Mouse (Mus musculus): ENCODE data around the gene Ttpal. TPM values are rescaled to one million over a fixed set of nuclear protein-coding genes. Genes with fewer than 3 reads are reported as not detected.

Gene Ttpal
- total RNA-seq (2022): 10 to 100 TPM in 2 of 4 experiments, 1 to 10 TPM in 2; 7.4 to 15.0 (median 11.4) TPM

GRCm38 (mm10) chr2:163602101-163602971, at the start of gene Ttpal:
Gene Ttpal (plus strand): TSS chr2:163602314.
- peak; percentile 88 for DNase-seq (ENCODE audit: low spot score)

- DNase-seq (ENCODE audit: low spot score): no peak
Observed at GRCm38 (mm10) chr2:163552518-163552929, 49.6 kb upstream of the Ttpal start.

- no peak for DNase-seq (ENCODE audit: low spot score)
Observed at GRCm38 (mm10) chr2:163554425-163554982, 47.6 kb upstream of the Ttpal start.

GRCm38 (mm10) chr2:163554996-163555395, 47.1 kb upstream of the Ttpal start:
- no peak for DNase-seq (ENCODE audit: low spot score)

GRCm38 (mm10) chr2:163555417-163555816, 46.7 kb upstream of the Ttpal start:
- no peak for DNase-seq (ENCODE audit: low spot score)

GRCm38 (mm10) chr2:163558548-163558947, 43.6 kb upstream of the Ttpal start:
- no peak for DNase-seq (ENCODE audit: low spot score)

- DNase-seq (ENCODE audit: low spot score): no peak
Observed at GRCm38 (mm10) chr2:163559236-163559635, 42.9 kb upstream of the Ttpal start.

GRCm38 (mm10) chr2:163560247-163560646, 41.9 kb upstream of the Ttpal start:
- no peak for DNase-seq (ENCODE audit: low spot score)

GRCm38 (mm10) chr2:163561258-163561948, 40.7 kb upstream of the Ttpal start:
- DNase-seq (ENCODE audit: low spot score): no peak

- DNase-seq (ENCODE audit: low spot score): no peak
Observed at GRCm38 (mm10) chr2:163564646-163565045, 37.5 kb upstream of the Ttpal start.

- no peak for DNase-seq (ENCODE audit: low spot score)
Observed at GRCm38 (mm10) chr2:163574321-163574720, 27.8 kb upstream of the Ttpal start.

- DNase-seq (ENCODE audit: low spot score): no peak
Observed at GRCm38 (mm10) chr2:163575248-163575647, 26.9 kb upstream of the Ttpal start.

- DNase-seq (ENCODE audit: low spot score): no peak
Observed at GRCm38 (mm10) chr2:163577986-163578385, 24.1 kb upstream of the Ttpal start.

GRCm38 (mm10) chr2:163580069-163580945, 21.8 kb upstream of the Ttpal start:
- no peak for DNase-seq (ENCODE audit: low spot score)

GRCm38 (mm10) chr2:163583226-163584087, 18.7 kb upstream of the Ttpal start:
- DNase-seq (ENCODE audit: low spot score): no peak

GRCm38 (mm10) chr2:163584088-163584426, 18.1 kb upstream of the Ttpal start:
- DNase-seq (ENCODE audit: low spot score): no peak

GRCm38 (mm10) chr2:163586384-163587261, 15.5 kb upstream of the Ttpal start:
- no peak for DNase-seq (ENCODE audit: low spot score)

- DNase-seq (ENCODE audit: low spot score): no peak
Observed at GRCm38 (mm10) chr2:163587506-163587905, 14.6 kb upstream of the Ttpal start.

- DNase-seq (ENCODE audit: low spot score): no peak
Observed at GRCm38 (mm10) chr2:163590211-163590610, 11.9 kb upstream of the Ttpal start.

GRCm38 (mm10) chr2:163590996-163591395, 11.1 kb upstream of the Ttpal start:
- DNase-seq (ENCODE audit: low spot score): no peak

Data from heart, adult 8-10 months (tissue).